16 mouse cellular contexts compared by ENCODE assay signal in the genomic region with DNA sequence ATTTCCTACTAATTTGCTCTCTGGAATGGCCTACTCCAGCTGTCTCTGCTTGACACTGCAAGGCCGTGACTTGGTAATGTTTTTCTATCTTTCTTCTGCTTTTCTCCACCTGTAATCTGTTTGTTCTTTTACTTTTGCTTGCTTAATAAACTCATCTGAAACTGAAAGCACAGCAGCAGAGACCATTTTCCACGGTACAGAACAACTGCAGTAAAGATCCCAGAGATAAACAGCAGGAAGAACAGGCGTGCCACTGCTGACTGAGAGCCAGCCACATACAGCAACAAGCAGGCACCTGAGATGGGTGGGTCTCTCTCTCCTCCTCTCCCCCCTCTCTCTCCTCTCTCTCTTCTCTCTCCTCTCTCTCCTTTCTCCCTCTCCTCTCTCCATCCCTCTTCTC. TPM values are rescaled to one million over a fixed set of nuclear protein-coding genes. Genes with fewer than 3 reads are reported as not detected.
DNase-seq lines count a peak whose midpoint lies in the region; ATAC-seq and TF ChIP-seq lines count a peak whose summit lies in the region.
"Had no signal": no experiment of that assay in that cellular context is flagged by ENCODE, and none has a peak within 500 bp of the region (broad histone marks: within the 10 kb centered on the region; RNA-seq: fewer than 3 reads in every experiment).

No protein-coding gene starts in this region.

- no peak for DNase-seq in heart, adult 18-20 months
- peak; percentile 55 for DNase-seq in A20 (ENCODE audit: low read depth, low spot score)
- DNase-seq in stomach, postnatal 0 days (ENCODE audit: low spot score) = no peak
- DNase-seq in spleen, adult 12 weeks (ENCODE audit: low spot score) = no peak
- no peak for DNase-seq in Muller cell, postnatal 12 days (ENCODE audit: inconsistent ontology term)
- DNase-seq: adrenal gland, postnatal 10 days; cerebellum, adult 11 months; lung, postnatal 14 days; right cerebral cortex, adult 18-20 months had no signal

- TF ChIP-seq EP300 in stomach, postnatal 0 days (optimal IDR thresholded peaks at IDR 0.05) = no peak

- H3K4me2 ChIP-seq in heart, embryonic 15.5 days = no peak overlapping the region
- H3K4me2 ChIP-seq in stomach, postnatal 0 days (replicated peaks; ENCODE audit: low read depth) = no peak overlapping the region
- H3K4me2 ChIP-seq: heart, embryonic 13.5 days; neural tube, embryonic 15.5 days had no signal

- WGBS in heart, embryonic 15.5 days = 54% methylated on average over 3 of the region's 3 CpGs
- WGBS in stomach, postnatal 0 days = 33% methylated on average over 3 of the region's 3 CpGs

- H3K27ac ChIP-seq in heart, embryonic 15.5 days = 0 out of 2 replicates have a peak overlapping the region, but pooled peaks have one; percentile 24
- peak overlapping the region; percentile 61 for H3K27ac ChIP-seq in stomach, postnatal 0 days (replicated peaks)
- H3K27ac ChIP-seq: heart, embryonic 13.5 days; neural tube, embryonic 15.5 days had no signal

- peaks cover 10% of the 10 kb centered on the region; the same call in 1 of the 2 replicates for H3K36me3 ChIP-seq in heart, embryonic 15.5 days
- peaks cover 9% of the 10 kb centered on the region for H3K36me3 ChIP-seq in stomach, postnatal 0 days (ENCODE audit: control insufficient read depth, insufficient read depth, low read length)

- H3K4me1 ChIP-seq in heart, embryonic 15.5 days (replicated peaks) = peaks cover 3% of the 10 kb centered on the region; the same call in 1 of the 2 replicates
- H3K4me1 ChIP-seq in stomach, postnatal 0 days (replicated peaks; ENCODE audit: control insufficient read depth, insufficient read depth) = no peaks in the 10 kb centered on the region

- ATAC-seq in heart, embryonic 15.5 days (replicated peaks; ENCODE audit: insufficient number of reproducible peaks, insufficient read depth, low FRiP score, low read depth) = no peak
- ATAC-seq in common myeloid progenitor, adult 5-6 weeks (replicated peaks; ENCODE audit: low read depth, poor library complexity, severe bottlenecking) = peak; percentile 47
- ATAC-seq in stomach, postnatal 0 days (ENCODE audit: low FRiP score, low TSS enrichment) = no peak
- no peak for ATAC-seq in megakaryocyte, adult 5-6 weeks (ENCODE audit: poor library complexity, severe bottlenecking)
- ATAC-seq: Patski had no signal

- no peak overlapping the region for H3K4me3 ChIP-seq in heart, embryonic 15.5 days
- no peak overlapping the region for H3K4me3 ChIP-seq in stomach, postnatal 0 days (ENCODE audit: low read depth, low read length)
- H3K4me3 ChIP-seq: heart, embryonic 13.5 days; neural tube, embryonic 15.5 days had no signal

- no peak overlapping the region for H3K9ac ChIP-seq in heart, embryonic 15.5 days
- H3K9ac ChIP-seq in stomach, postnatal 0 days (ENCODE audit: low read length) = no peak overlapping the region
- H3K9ac ChIP-seq: heart, embryonic 13.5 days; neural tube, embryonic 15.5 days had no signal

- no peaks in the 10 kb centered on the region for H3K9me3 ChIP-seq in heart, embryonic 15.5 days (replicated peaks)
- no peaks in the 10 kb centered on the region for H3K9me3 ChIP-seq in stomach, postnatal 0 days (ENCODE audit: control insufficient read depth, low read length)
- H3K9me3 ChIP-seq: heart, embryonic 13.5 days; neural tube, embryonic 15.5 days had no signal

- H3K27me3 ChIP-seq in heart, embryonic 15.5 days = no peaks in the 10 kb centered on the region
- no peaks in the 10 kb centered on the region for H3K27me3 ChIP-seq in stomach, postnatal 0 days (ENCODE audit: control insufficient read depth, insufficient read depth, low read length)
- H3K27me3 ChIP-seq: heart, embryonic 13.5 days; neural tube, embryonic 15.5 days; Patski had no signal

- TF ChIP-seq CTCF in stomach, postnatal 0 days (IDR thresholded peaks at IDR 0.05; ENCODE audit: low read depth) = no peak

RNA-seq across cellular contexts. Expression of gene Prodh, which starts 14.8 kb away (rescaled TPM):
- 5.8 and 7.4 TPM in 2 replicates for polyA plus RNA-seq in heart, embryonic 15.5 days (2015; fragmentation: Nextera tagmentation; extraction: Ambion mirVana)
- 10 to 100 TPM; 12.3 to 17.9 TPM for total RNA-seq in heart, adult 18-20 months (2021)
- total RNA-seq in common myeloid progenitor, adult 5-6 weeks (2017) = 48.6 and 59.7 TPM in 2 replicates
- polyA plus RNA-seq in stomach, postnatal 0 days (2015; fragmentation: Nextera tagmentation; extraction: Ambion mirVana) = 9.3 and 10.7 TPM in 2 replicates
- 1.3 and 2.2 TPM in 2 replicates for total RNA-seq in megakaryocyte, adult 5-6 weeks (2015)
- total RNA-seq in megakaryocyte, adult 5-6 weeks (2017) = 5.7 and 9.8 TPM in 2 replicates

RNA-seq across cellular contexts. Expression of gene Dgcr6, which starts 22.5 kb away (rescaled TPM):
- 55.8 and 60.4 TPM in 2 replicates for polyA plus RNA-seq in heart, embryonic 15.5 days (2015; fragmentation: Nextera tagmentation; extraction: Ambion mirVana)
- total RNA-seq in heart, adult 18-20 months (2021) = 10 to 100 TPM; 41.8 to 42.0 TPM
- total RNA-seq in common myeloid progenitor, adult 5-6 weeks (2017) = 17.8 and 20.9 TPM in 2 replicates
- polyA plus RNA-seq in stomach, postnatal 0 days (2015; fragmentation: Nextera tagmentation; extraction: Ambion mirVana) = 82.8 and 85.8 TPM in 2 replicates
- 9.8 and 11.4 TPM in 2 replicates for total RNA-seq in megakaryocyte, adult 5-6 weeks (2015)
- total RNA-seq in megakaryocyte, adult 5-6 weeks (2017) = 3.4 and 7.9 TPM in 2 replicates

RNA-seq across cellular contexts. Expression of gene Rtn4r, which starts 52.2 kb away (rescaled TPM):
- 0.60 and 1.2 TPM in 2 replicates for polyA plus RNA-seq in heart, embryonic 15.5 days (2015; fragmentation: Nextera tagmentation; extraction: Ambion mirVana)
- 1 to 10 TPM; 3.6 to 5.5 TPM for total RNA-seq in heart, adult 18-20 months (2021)
- total RNA-seq in common myeloid progenitor, adult 5-6 weeks (2017) = 1.3 and 2.6 TPM in 2 replicates
- 1.1 TPM in 2 replicates for polyA plus RNA-seq in stomach, postnatal 0 days (2015; fragmentation: Nextera tagmentation; extraction: Ambion mirVana)
- 0.36 and 0.85 TPM in 2 replicates for total RNA-seq in megakaryocyte, adult 5-6 weeks (2015)
- total RNA-seq in megakaryocyte, adult 5-6 weeks (2017) = 0.26 TPM in 1 of 2 replicates, not detected in the other
- total RNA-seq: liver, adult 2 months had no signal
- polyA plus RNA-seq: liver, adult 2 months had no signal
